In genomic region chr7:106206630-106207029, GRCm38 (mm10) we compare ENCODE assay signal across 2 mouse cellular contexts. TPM values are rescaled to one million over a fixed set of nuclear protein-coding genes. Genes with fewer than 3 reads are reported as not detected.
"Had no signal": no experiment of that assay in that cellular context is flagged by ENCODE, and none has a peak within 500 bp of the region (broad histone marks: within the 10 kb centered on the region; RNA-seq: fewer than 3 reads in every experiment).

No protein-coding gene starts in this region.

RNA-seq across cellular contexts. Expression of gene Gvin1, which starts 8.5 kb away (rescaled TPM):
- total RNA-seq: layer of hippocampus, postnatal 14 days had no signal
- polyA plus RNA-seq: myocyte had no signal
